In the genomic region with DNA sequence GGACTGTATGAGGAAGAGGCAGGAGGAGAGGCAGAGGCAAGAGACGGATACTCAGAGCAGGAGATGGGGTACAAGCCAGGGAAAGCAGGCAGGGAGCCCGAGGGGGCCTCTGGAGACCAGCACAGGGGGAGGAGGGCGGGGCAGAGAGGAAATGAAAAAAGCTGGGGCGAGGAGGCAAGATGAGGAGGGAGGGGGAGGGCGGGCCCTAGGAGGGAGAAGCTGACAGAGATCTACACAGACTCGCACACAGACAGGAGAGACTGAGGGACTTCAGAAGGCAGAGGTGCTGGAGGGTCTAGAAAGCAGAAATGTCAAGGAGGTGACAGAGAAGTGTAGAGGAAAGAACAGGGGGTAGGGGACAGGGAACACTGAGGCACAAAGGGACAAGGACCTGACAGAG, we compare ENCODE assay signal across 8 mouse cellular contexts. TPM values are rescaled to one million over a fixed set of nuclear protein-coding genes. Genes with fewer than 3 reads are reported as not detected.
DNase-seq lines count a peak whose midpoint lies in the region; ATAC-seq and TF ChIP-seq lines count a peak whose summit lies in the region.

A gene (plus strand): TSS at position 210 of the 400 bp plus-strand sequence.

- no peak within 1 kb of the TSS for H3K4me3 ChIP-seq in lung, embryonic 14.5 days (ENCODE audit: low read depth, low read length)
- H3K4me3 ChIP-seq in embryonic facial prominence, embryonic 14.5 days (ENCODE audit: low read depth, low read length), result no peak within 1 kb of the TSS
- no peak within 1 kb of the TSS for H3K4me3 ChIP-seq in intestine, embryonic 15.5 days (replicated peaks)
- H3K4me3 ChIP-seq in myocyte, result no peak within 1 kb of the TSS
- H3K4me3 ChIP-seq in forebrain, embryonic 13.5 days, result no peak within 1 kb of the TSS

- H3K9me3 ChIP-seq in lung, embryonic 14.5 days (ENCODE audit: low read depth, low read length), result no peaks in the 10 kb centered on the region
- H3K9me3 ChIP-seq in embryonic facial prominence, embryonic 14.5 days (ENCODE audit: control insufficient read depth, low read length), result no peaks in the 10 kb centered on the region
- H3K9me3 ChIP-seq in intestine, embryonic 15.5 days, result no peaks in the 10 kb centered on the region
- H3K9me3 ChIP-seq in forebrain, embryonic 13.5 days (replicated peaks), result no peaks in the 10 kb centered on the region

- no peak for DNase-seq in lung, embryonic 14.5 days
- DNase-seq in lung, postnatal 14 days, result no peak
- DNase-seq in embryonic facial prominence, embryonic 14.5 days (ENCODE audit: low spot score), result peak; percentile 62
- DNase-seq in yolk sac, embryonic 10.5 days (ENCODE audit: low spot score), result no peak
- DNase-seq in ovary, postnatal 14 days (ENCODE audit: low spot score), result no peak

- peak; percentile 35; the same call in 1 of the 2 replicates for ATAC-seq in lung, embryonic 14.5 days (ENCODE audit: insufficient read depth)
- peak; percentile 17; the same call in 1 of the 2 replicates for ATAC-seq in embryonic facial prominence, embryonic 14.5 days (ENCODE audit: low read depth)
- ATAC-seq in intestine, embryonic 15.5 days, result no peak
- ATAC-seq in forebrain, embryonic 13.5 days, result no peak

- H3K27me3 ChIP-seq in lung, embryonic 14.5 days (ENCODE audit: insufficient read depth, low read length), result peaks cover 10% of the 10 kb centered on the region; the same call in 1 of the 2 replicates
- no peaks in the 10 kb centered on the region for H3K27me3 ChIP-seq in embryonic facial prominence, embryonic 14.5 days (replicated peaks; ENCODE audit: control insufficient read depth, insufficient read depth, low read length)
- H3K27me3 ChIP-seq in intestine, embryonic 15.5 days (replicated peaks), result no peaks in the 10 kb centered on the region
- H3K27me3 ChIP-seq in myocyte (ENCODE audit: control insufficient read depth, insufficient read depth, insufficient read length), result no peaks in the 10 kb centered on the region
- H3K27me3 ChIP-seq in forebrain, embryonic 13.5 days, result no peaks in the 10 kb centered on the region; the same call in 1 of the 2 replicates

- no peak within 1 kb of the TSS for H3ac ChIP-seq in myocyte (ENCODE audit: control insufficient read depth, insufficient read length)

- TF ChIP-seq POLR2A in myocyte (IDR thresholded peaks at IDR 0.05; ENCODE audit: insufficient read length, low read depth), result no peak

- 0 out of 2 replicates have a peak within 1 kb of the TSS, but pooled peaks have one; percentile 13 for H3K9ac ChIP-seq in lung, embryonic 14.5 days
- 0 out of 2 replicates have a peak within 1 kb of the TSS, but pooled peaks have one; percentile 4 for H3K9ac ChIP-seq in embryonic facial prominence, embryonic 14.5 days (ENCODE audit: low read depth, low read length)
- no peak within 1 kb of the TSS for H3K9ac ChIP-seq in intestine, embryonic 15.5 days
- no peak within 1 kb of the TSS for H3K9ac ChIP-seq in forebrain, embryonic 13.5 days

- TF ChIP-seq CTCF in lung, embryonic 14.5 days (IDR thresholded peaks at IDR 0.05; ENCODE audit: low read depth), result no peak

- H3K36me3 ChIP-seq in lung, embryonic 14.5 days (ENCODE audit: insufficient read depth), result no peaks in the 10 kb centered on the region
- H3K36me3 ChIP-seq in embryonic facial prominence, embryonic 14.5 days (ENCODE audit: control insufficient read depth, insufficient read depth, low read length), result no peaks in the 10 kb centered on the region
- no peaks in the 10 kb centered on the region for H3K36me3 ChIP-seq in intestine, embryonic 15.5 days
- no peaks in the 10 kb centered on the region for H3K36me3 ChIP-seq in myocyte (ENCODE audit: control insufficient read depth, insufficient read depth)
- no peaks in the 10 kb centered on the region for H3K36me3 ChIP-seq in forebrain, embryonic 13.5 days (ENCODE audit: poor library complexity, severe bottlenecking)

- H3K27ac ChIP-seq in lung, embryonic 14.5 days (ENCODE audit: low read depth), result no peak within 1 kb of the TSS
- H3K27ac ChIP-seq in embryonic facial prominence, embryonic 14.5 days (replicated peaks; ENCODE audit: low read depth, low read length), result no peak within 1 kb of the TSS
- no peak within 1 kb of the TSS for H3K27ac ChIP-seq in intestine, embryonic 15.5 days
- no peak within 1 kb of the TSS for H3K27ac ChIP-seq in forebrain, embryonic 13.5 days

- no peak within 1 kb of the TSS for H3K4me2 ChIP-seq in lung, embryonic 14.5 days
- no peak within 1 kb of the TSS for H3K4me2 ChIP-seq in embryonic facial prominence, embryonic 14.5 days (ENCODE audit: low read depth, low read length)
- peak within 1 kb of the TSS; percentile 37 for H3K4me2 ChIP-seq in intestine, embryonic 15.5 days (replicated peaks)
- H3K4me2 ChIP-seq in myocyte (ENCODE audit: low read depth), result peak within 1 kb of the TSS; percentile 31
- H3K4me2 ChIP-seq in forebrain, embryonic 13.5 days, result no peak within 1 kb of the TSS

- H3K79me2 ChIP-seq in myocyte (ENCODE audit: control insufficient read depth, insufficient read depth), result peaks cover 9% of the 10 kb centered on the region

- 9% methylated on average over 6 of the region's 6 CpGs for WGBS in lung, embryonic 14.5 days
- WGBS in embryonic facial prominence, embryonic 14.5 days, result 10% methylated on average over 6 of the region's 6 CpGs
- WGBS in intestine, embryonic 15.5 days, result 11% methylated on average over 6 of the region's 6 CpGs
- 18% methylated on average over 5 of the region's 6 CpGs for WGBS in forebrain, embryonic 13.5 days

- peaks cover 16% of the 10 kb centered on the region for H3K4me1 ChIP-seq in lung, embryonic 14.5 days (ENCODE audit: insufficient read depth)
- H3K4me1 ChIP-seq in embryonic facial prominence, embryonic 14.5 days (ENCODE audit: control insufficient read depth, insufficient read depth, low read length), result peaks cover 14% of the 10 kb centered on the region
- peaks cover 57% of the 10 kb centered on the region for H3K4me1 ChIP-seq in intestine, embryonic 15.5 days (replicated peaks)
- H3K4me1 ChIP-seq in forebrain, embryonic 13.5 days, result peaks cover 3% of the 10 kb centered on the region; the same call in 1 of the 2 replicates

TF ChIP-seq in myocyte, 11 proteins besides CTCF, POLR2A, EP300 and RAD21:
- no peak for TF ChIP-seq POLR2AphosphoS2 (IDR thresholded peaks at IDR 0.05; ENCODE audit: insufficient read length, low read depth)
- no peak for TF ChIP-seq TCF12 (IDR thresholded peaks at IDR 0.05; ENCODE audit: insufficient read depth, poor library complexity, severe bottlenecking)
- TF ChIP-seq CEBPB (IDR thresholded peaks at IDR 0.05; ENCODE audit: insufficient read depth, poor library complexity, severe bottlenecking), result no peak
- no peak for TF ChIP-seq USF1 (IDR thresholded peaks at IDR 0.05; ENCODE audit: low read depth)
- no peak for TF ChIP-seq MAX (IDR thresholded peaks at IDR 0.05; ENCODE audit: low read depth)
- no peak for TF ChIP-seq MYOG (IDR thresholded peaks at IDR 0.05; ENCODE audit: control insufficient read depth in 1 of 3, insufficient read depth in 1 of 3, insufficient read length in 2 of 3, low read depth in 2 of 3)
- no peak for TF ChIP-seq SRF (IDR thresholded peaks at IDR 0.05; ENCODE audit: control insufficient read depth, insufficient read length, low read depth)
- TF ChIP-seq E2F4 (IDR thresholded peaks at IDR 0.05; ENCODE audit: insufficient read depth), result no peak
- no peak for TF ChIP-seq TCF3 (IDR thresholded peaks at IDR 0.05; ENCODE audit: insufficient read length, low read depth)
- no peak for TF ChIP-seq MYOD1 (IDR thresholded peaks at IDR 0.05; ENCODE audit: control insufficient read depth in 1 of 3, insufficient read length in 2 of 3, low read depth in 2 of 3)
- TF ChIP-seq REST (IDR thresholded peaks at IDR 0.05; ENCODE audit: insufficient read depth, insufficient read length), result no peak

RNA-seq across cellular contexts. Expression of the gene that starts here (rescaled TPM):
- 1.3 and 1.6 TPM in 2 replicates for polyA plus RNA-seq in lung, embryonic 14.5 days (2014; fragmentation: Nextera tagmentation; extraction: Ambion mirVana)
- 1.8 and 1.9 TPM in 2 replicates for polyA plus RNA-seq in embryonic facial prominence, embryonic 14.5 days (2014; fragmentation: Nextera tagmentation; extraction: Ambion mirVana)
- polyA plus RNA-seq in intestine, embryonic 15.5 days (2015; fragmentation: Nextera tagmentation; extraction: Ambion mirVana), result 2.8 and 3.0 TPM in 2 replicates
- polyA plus RNA-seq in myocyte (2012; fragmentation: generic; extraction: Trizol), result 2.6 TPM
- 0.14 and 0.37 TPM in 2 replicates for polyA plus RNA-seq in forebrain, embryonic 13.5 days (2015; fragmentation: Nextera tagmentation; extraction: Ambion mirVana)

Comparison
In these comparisons a context has a peak if more than half of its experiments do, and no peak if none do; other contexts are left out.
1. ATAC-seq: peak in lung, embryonic 14.5 days (single experiment) and embryonic facial prominence, embryonic 14.5 days (single experiment); none in intestine, embryonic 15.5 days (single experiment) and forebrain, embryonic 13.5 days (single experiment).
2. H3K4me2 ChIP-seq: peak in intestine, embryonic 15.5 days (single experiment) and myocyte (single experiment); none in lung, embryonic 14.5 days (single experiment), embryonic facial prominence, embryonic 14.5 days (single experiment) and forebrain, embryonic 13.5 days (single experiment).
3. H3K9ac ChIP-seq: peak in lung, embryonic 14.5 days (single experiment) and embryonic facial prominence, embryonic 14.5 days (single experiment); none in intestine, embryonic 15.5 days (single experiment) and forebrain, embryonic 13.5 days (single experiment).